Mouse (Mus musculus): ENCODE data around the gene Ppm1e.
"Not testable (repeated sequence)": the region's sequence is repeated elsewhere in the genome, so short reads cannot be mapped to it uniquely, and the experiment has no call there.

The Ppm1e gene

GRCm38 (mm10) chr11:87309329-87310074 lies 49.3 kb downstream of the Ppm1e start:
- DNase-seq = no peak

- no peak for DNase-seq
Measured at GRCm38 (mm10) chr11:87299066-87299465, 59.8 kb downstream of the Ppm1e start.

GRCm38 (mm10) chr11:87296467-87296866 lies 62.4 kb downstream of the Ppm1e start:
- DNase-seq = no peak

- DNase-seq = no peak
Measured at GRCm38 (mm10) chr11:87295636-87296035, 63.2 kb downstream of the Ppm1e start.

GRCm38 (mm10) chr11:87289313-87289712 lies 69.5 kb downstream of the Ppm1e start:
- no peak for DNase-seq

GRCm38 (mm10) chr11:87286194-87286593 lies 72.6 kb downstream of the Ppm1e start:
- no peak for DNase-seq

- DNase-seq = no peak
Measured at GRCm38 (mm10) chr11:87281907-87282475, 76.8 kb downstream of the Ppm1e start.

GRCm38 (mm10) chr11:87279461-87279860 lies 79.4 kb downstream of the Ppm1e start:
- DNase-seq = no peak

GRCm38 (mm10) chr11:87278807-87279206 lies 80.0 kb downstream of the Ppm1e start:
- no peak for DNase-seq

GRCm38 (mm10) chr11:87276240-87276985 lies 82.4 kb downstream of the Ppm1e start:
- peak; percentile 67 for DNase-seq

- no peak for DNase-seq
Measured at GRCm38 (mm10) chr11:87275420-87276048, 83.3 kb downstream of the Ppm1e start.

GRCm38 (mm10) chr11:87272725-87273124 lies 86.1 kb downstream of the Ppm1e start:
- DNase-seq = no peak

GRCm38 (mm10) chr11:87271479-87271878 lies 87.3 kb downstream of the Ppm1e start:
- DNase-seq = no peak

GRCm38 (mm10) chr11:87270958-87271357 lies 87.9 kb downstream of the Ppm1e start:
- DNase-seq = no peak

- DNase-seq = no peak
Measured at GRCm38 (mm10) chr11:87270446-87270845, 88.4 kb downstream of the Ppm1e start.

- DNase-seq = no peak
Measured at GRCm38 (mm10) chr11:87268803-87269202, 90.0 kb downstream of the Ppm1e start.

GRCm38 (mm10) chr11:87266246-87266645 lies 92.6 kb downstream of the Ppm1e start:
- no peak for DNase-seq

GRCm38 (mm10) chr11:87263946-87264345 lies 94.9 kb downstream of the Ppm1e start:
- DNase-seq = peak; percentile 56

GRCm38 (mm10) chr11:87261705-87262104 lies 97.1 kb downstream of the Ppm1e start:
- DNase-seq = not testable (repeated sequence)

GRCm38 (mm10) chr11:87259792-87260191 lies 99.0 kb downstream of the Ppm1e start:
- DNase-seq = no peak

GRCm38 (mm10) chr11:87257282-87257681 lies 101.5 kb downstream of the Ppm1e start:
- no peak for DNase-seq

- peak; percentile 63 for DNase-seq
Measured at GRCm38 (mm10) chr11:87254149-87254548, 104.7 kb downstream of the Ppm1e start.

- no peak for DNase-seq
Measured at GRCm38 (mm10) chr11:87253294-87253693, 105.5 kb downstream of the Ppm1e start.

Data from embryo, embryonic 11 days (tissue).